Mouse (Mus musculus): Measurements from ENCODE around the gene Dnmt3b.

- no peak for TF ChIP-seq GATA1 (IDR thresholded peaks at IDR 0.05; ENCODE audit: low read length)
- TF ChIP-seq TAL1 (IDR thresholded peaks at IDR 0.05; ENCODE audit: low read length): no peak
Measured at GRCm38 (mm10) chr2:153616893-153617292, 32.4 kb upstream of the Dnmt3b start.

All from erythroblast, embryonic 14.5 days (primary cell).